Mouse (Mus musculus) left cerebral cortex, postnatal 25 days (tissue): ENCODE measurements at regions not wholly inside any gene's neighbourhood (a gene's known extent, or its start where the extent isn't known, plus 50 kb on each side); places are given as distances from the start of the nearest gene placed in this dataset.
A peak's percentile ranks its signal among the peaks of the same experiment; 100 is the strongest.

Source experiments
- DNase-seq, 2 experiments: peaks; one replicate each; pipeline ENCODE4 v3.0.0; 2022; ENCODE audit warnings: low spot score in 2 of 2, mixed read lengths in 1 of 2
- intact Hi-C: fragments of 180-260 bp; cut with DNase I; formaldehyde crosslinking; loops from one replicate; pipeline ENCODE4 v1.15.1; 2025

- no peak for DNase-seq
- intact Hi-C loops = no loop called here
Observed at GRCm38 (mm10) chr3:41321808-41322207, 233.7 kb upstream of the Jade1 start.

- intact Hi-C loops = no loop called here
- no peak for DNase-seq
Observed at GRCm38 (mm10) chr3:41319214-41319856, 236.2 kb upstream of the Jade1 start.

GRCm38 (mm10) chr3:41318232-41319131 is 235.6 kb upstream of the Pgrmc2 start:
- DNase-seq = peak in 1 of 2 experiments; percentile 36
- intact Hi-C loops = no loop called here

DNA sequence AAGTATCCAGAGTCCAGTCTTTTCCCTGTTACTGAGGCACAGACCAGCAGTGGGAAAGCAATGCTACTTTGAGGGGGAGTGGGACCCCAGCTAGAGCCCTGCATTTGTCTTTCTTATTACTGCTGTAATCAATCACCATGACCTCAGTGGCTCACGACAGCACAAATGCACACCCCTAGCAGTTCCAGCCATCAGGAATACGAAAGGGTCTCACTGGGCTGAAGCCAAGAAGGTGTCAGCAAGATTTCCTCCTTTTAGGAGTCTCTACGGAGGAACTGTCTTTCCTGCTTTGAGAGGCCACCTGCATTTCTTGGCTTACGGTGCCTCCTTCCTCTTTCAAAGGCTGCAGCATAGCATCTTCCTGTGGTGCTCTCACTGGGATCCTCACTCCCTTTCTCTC is 234.3 kb upstream of the Pgrmc2 start:
- intact Hi-C loops = no loop called here
- no peak for DNase-seq

DNA sequence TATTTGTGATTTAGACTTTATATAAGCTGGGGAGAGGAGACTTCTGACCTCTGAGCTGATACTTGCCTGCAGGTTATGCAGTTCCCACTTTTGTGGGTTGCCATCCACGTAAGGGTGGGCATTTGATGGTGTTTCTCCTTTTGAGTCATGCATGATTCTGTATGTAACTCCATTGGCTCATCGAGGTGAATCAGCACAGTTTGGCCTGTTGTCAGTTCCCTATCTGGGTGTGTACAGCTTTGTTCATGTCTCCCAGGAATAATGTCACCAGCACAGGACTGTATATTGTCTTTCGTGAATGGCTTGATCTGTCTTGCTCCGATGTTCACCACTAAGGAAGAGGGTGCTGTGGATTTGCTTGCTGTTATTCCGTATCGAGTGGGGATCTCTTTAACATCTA is 229.6 kb upstream of the Pgrmc2 start:
- intact Hi-C loops = no loop called here
- DNase-seq = no peak

- no peak for DNase-seq
- intact Hi-C loops = no loop called here
Observed at GRCm38 (mm10) chr3:41307400-41308028, 224.7 kb upstream of the Pgrmc2 start.

DNA sequence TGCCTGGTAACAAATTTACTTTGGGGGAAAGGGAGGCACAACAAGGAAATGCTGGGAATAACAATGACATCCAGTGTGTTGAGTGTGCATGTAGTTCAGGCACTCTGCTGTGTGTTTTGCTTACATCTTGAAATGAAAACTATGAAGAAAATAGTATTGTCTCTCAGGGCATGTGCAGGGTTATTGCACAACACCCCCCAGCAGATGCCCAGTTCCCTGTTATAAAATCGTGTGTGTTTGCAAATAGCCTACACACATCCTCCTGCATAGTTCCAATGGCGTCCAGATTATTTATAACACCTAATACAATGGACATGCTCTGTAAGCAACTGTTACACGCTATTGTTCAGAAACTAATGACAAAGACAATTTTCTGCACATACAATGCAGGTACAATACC is 220.0 kb upstream of the Pgrmc2 start:
- intact Hi-C loops = no loop called here

DNA sequence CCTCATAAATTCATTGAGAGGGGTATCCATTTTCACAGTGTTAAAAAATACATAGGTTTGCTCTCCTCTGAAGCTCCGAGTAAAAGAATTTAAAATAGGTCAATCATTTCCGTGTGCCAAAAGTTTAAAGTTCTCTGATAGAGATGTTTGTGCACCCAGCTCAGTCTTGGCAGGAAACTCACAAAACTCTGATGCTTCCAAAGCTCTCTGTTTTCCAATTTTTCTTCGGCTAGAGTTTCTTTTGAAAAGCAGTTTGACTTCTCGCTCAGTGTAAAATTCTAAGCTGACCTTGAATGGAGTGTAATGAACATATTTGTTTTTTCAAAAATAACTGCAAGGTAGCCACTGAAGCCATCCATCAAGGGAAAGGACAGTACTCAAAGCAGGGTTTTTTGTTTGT is 215.9 kb upstream of the Pgrmc2 start:
- intact Hi-C loops = no loop called here
- no peak for DNase-seq

More for the DNA sequence above, 220.0 kb upstream of the Pgrmc2 start:
- DNase-seq = no peak

DNA sequence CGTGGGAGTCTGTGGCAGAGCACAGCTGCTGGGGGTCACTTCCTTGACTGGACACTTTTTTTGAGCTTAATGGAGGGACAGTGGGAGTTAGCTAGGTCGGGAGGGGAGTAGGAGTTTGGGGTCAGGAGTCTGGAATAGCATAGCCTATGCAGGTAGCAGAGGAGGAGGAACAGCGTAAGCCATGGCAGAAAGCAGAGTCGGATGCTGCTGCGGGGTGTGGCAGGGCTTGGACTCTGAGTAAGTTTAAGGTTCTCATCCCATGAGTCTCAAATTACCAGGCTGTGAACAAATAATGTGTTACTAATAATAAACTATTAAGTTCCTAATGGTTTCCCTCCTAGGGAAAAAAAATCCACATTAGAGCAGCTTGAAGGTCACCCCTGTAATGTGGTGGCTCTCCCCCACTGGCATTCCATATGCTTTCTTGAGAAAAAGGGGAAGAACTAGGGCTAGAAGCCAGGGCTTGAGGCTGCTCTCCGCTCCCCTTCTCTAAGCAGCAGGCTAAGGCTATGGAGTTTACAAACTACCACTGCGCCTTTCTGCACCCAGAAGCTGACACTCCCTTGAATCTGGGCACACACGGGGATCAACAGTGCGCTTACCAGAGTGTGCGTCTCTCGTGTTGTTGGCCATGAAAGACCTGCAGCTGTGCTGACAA is 213.4 kb upstream of the Pgrmc2 start:
- intact Hi-C loops = no loop called here
- no peak for DNase-seq

DNA sequence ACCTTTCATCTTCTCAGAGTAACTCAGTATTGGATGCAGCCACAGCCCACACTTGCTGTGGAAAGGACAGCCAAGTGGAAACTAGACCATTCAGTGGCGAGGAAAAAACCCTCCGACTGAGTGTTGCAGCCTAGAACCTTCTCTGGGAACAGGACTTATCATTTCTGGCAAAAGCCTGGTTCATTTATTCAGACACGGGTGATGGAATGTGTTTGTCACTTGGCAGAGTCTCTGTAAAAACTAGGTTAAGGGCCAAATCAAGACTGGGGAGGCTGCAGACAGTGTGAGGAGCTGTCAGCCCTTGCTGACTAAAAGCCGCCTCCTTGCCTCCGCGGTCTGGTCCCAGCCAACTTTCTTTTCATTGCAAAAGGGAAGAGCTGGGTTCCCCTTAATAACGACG is 212.3 kb upstream of the Pgrmc2 start:
- peak in 1 of 2 experiments; percentile 24 for DNase-seq
- intact Hi-C loops = no loop called here

DNA sequence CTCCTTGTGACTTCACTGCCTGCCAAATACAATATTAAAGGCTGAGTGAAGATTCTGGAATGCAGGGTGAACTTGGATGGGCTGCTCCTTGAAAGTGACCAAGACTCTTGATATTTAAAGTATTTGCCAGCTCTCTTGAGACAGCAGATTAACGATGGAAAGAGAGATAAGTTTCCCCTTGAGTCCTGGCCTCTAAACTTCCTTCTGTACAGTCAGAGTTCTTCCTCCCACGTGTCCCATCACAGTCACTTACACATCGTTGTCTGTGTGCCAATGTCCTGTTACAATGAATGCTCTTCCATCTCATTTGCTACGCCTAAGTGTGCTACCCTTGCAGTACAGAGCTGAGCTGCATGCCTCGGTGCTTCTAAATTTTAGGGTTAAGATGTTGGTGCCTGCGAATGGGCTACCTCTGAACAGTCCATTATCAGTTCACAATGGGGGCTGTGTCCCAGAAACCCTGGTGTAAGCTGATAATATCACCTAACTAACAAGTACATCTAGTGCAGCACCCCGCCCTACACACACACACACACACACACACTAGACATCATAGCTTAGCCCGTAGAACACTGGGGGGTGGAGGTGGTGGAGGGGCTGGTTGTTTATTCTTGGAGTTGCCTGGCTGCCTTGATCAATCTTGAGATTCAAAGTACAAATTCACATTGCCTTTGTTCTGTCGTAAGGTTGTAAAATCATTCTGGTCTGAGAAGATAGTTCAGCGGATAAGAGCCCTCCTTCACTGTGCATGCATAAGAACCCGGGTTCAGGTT is 207.9 kb upstream of the Pgrmc2 start:
- no peak for DNase-seq
- intact Hi-C loops = no loop called here

DNA sequence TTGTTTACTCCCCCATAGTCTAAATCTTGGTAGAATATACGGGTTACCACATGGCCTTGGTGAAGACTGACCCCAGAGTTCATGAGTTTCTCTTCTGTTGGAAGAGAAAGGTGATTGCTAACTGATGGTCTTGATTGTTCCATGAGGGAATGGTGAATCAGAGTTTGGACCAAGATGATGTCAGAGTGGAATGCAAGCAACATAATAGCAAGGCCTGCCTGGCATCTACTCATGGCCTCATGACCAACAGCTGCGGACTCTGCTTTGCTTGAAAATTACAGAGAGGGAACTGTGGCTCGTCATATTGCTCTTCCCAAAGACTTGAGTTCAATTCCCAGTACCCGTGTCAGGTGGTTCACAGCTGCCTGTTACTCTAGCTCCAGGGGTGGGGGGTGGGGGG is 205.9 kb upstream of the Pgrmc2 start:
- intact Hi-C loops = no loop called here
- DNase-seq = no peak

GRCm38 (mm10) chr3:41288066-41288465 is 205.2 kb upstream of the Pgrmc2 start:
- intact Hi-C loops = no loop called here
- DNase-seq = no peak

DNA sequence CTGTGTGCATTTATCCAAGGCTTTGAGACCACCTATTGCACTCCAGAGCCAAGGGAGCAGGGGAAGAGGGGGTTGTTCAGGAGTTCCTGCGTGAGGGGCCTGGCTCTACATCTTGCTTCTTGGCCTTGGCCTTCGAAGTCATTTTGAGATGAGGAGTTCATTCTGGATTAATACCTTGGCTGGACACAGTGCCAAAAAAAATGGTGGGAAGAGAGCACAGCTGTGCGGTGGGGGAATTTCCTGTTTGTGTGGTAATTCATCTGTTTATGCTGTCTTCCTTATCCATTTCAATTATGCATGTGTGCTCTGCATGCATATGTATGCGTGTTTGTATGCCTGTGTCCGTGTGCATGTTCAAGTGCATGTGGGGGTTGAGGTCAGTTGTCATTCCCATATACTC is 202.5 kb upstream of the Pgrmc2 start:
- intact Hi-C loops = no loop called here
- no peak for DNase-seq

DNA sequence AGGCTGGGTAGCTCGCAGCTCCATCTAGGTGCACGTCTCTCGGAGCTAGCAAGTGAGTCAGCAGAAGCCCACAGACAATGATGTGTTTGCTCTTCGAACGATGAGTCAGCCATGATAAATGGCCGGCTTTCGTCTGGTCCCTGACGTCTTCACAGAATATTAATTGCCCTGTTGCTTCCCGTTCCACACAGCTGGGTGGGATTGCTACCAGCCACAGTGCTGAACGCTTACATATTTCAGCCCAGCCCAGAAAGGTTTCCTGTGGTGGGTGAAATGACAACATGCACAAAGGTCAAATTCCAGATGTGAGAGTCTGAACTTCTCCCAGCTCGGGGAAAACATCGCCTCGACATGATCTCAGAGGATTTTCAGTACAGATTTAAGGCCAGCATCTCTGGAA is 202.1 kb upstream of the Pgrmc2 start:
- peak; percentile 13 to 51 for DNase-seq
- intact Hi-C loops = no loop called here

DNA sequence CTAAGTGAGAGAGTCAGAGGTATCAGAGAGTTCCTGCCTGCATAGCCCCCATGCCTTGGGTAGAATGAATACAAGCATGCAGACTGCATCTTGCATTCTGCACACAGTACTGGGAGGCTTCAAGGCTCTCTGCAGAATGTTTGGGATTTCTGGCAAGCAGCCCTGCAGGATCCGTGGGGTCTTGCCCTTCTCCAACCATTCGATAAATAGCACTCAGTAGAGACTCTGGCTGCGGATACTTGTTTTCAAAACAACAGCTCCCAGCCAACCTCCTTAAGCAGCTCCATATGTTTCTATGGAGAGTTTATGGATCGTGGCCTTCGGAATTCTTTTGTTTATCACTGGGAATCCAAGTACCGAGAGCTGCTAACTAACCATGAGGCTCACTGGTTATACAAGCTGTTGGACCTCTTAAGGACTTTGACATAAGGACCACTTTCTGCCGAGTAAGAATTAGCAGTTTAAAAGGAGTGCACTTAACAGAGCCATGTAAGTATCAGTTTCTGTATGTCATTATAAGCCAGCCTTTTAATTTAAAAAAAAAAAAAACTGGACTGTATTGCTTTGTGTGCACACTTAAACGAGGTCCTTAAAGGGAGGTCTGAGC is 199.7 kb upstream of the Pgrmc2 start:
- DNase-seq = no peak
- intact Hi-C loops = no loop called here

DNA sequence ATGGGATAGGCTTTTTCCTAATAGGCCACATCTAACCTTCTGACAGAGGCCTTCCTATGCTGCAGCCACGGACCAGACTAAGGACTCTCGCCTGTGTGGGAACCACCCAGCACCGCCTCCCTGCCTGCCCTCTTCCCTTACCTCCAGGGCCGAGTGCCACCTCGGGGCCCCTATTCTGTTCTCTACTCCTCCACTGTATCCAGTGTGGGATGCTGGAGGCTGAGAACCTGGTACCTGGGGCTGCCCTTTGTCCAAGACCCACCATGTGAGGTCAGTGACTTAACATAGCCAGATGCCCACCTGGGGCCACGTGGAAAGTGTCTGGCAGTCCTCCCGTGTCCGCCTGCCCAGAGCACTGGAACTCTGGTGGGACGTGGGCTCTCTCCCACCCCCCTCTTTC is 193.2 kb upstream of the Pgrmc2 start:
- intact Hi-C loops = no loop called here
- no peak for DNase-seq

GRCm38 (mm10) chr3:41268516-41268915 is 185.7 kb upstream of the Pgrmc2 start:
- intact Hi-C loops = no loop called here
- no peak for DNase-seq

GRCm38 (mm10) chr3:41266216-41266615 is 183.4 kb upstream of the Pgrmc2 start:
- intact Hi-C loops = no loop called here
- no peak for DNase-seq
